Mouse (Mus musculus) urinary bladder, postnatal 4 days (tissue): ENCODE results near the gene Trappc13.
"Not testable (repeated sequence)": the region's sequence is repeated elsewhere in the genome, so short reads cannot be mapped to it uniquely, and the experiment has no call there.

Experiments
- DNase-seq, 2 experiments: peaks; one replicate each; pipeline ENCODE4 v3.0.0; 2021 to 2022; ENCODE audit warnings: low spot score in 2 of 2

The Trappc13 gene

DNA sequence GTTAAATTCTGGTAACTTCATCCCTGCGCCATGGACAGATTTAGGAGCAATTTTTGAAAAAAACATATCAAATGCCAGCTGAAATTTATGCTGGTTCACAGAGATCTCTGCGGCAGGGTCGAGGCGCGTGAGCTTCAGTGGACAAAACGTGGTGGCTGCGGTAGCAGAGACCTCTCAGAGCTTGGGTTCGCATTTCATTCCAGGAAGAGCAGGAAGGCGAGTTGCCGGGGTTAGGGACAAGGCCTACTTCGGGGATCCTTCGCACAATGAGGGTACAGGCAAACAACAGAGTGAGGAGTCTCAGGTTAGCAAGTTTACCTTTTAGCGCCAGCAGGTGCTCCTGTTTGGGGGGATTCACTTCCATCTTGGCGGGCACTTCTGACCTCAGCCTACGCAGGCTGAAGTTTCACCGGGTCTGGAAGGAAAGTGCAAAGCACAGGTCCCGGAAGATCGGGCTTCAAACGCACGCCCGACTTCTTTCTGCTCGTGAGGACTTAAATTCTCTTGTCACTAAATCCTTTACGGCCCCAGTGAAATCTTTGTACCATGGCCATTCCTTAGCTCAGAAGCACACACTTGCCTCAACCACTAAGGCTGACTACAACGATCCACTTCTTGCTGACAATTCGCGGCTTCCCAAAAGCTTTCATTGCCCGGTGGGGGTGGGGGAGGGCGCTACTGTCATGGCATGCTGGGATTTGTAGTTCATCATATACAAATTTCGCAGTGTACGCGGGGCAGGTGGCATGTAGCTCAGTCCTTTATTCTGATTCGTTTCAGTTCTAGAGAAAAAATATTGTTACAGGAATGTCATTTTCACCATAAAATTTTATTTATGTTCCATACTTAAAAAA lies at the start of gene Trappc13:
Gene Trappc13, minus strand, starts transcription at position 674 of the 854 bp plus-strand sequence.
- DNase-seq, result peak in 1 of 2 experiments; percentile 25

DNA sequence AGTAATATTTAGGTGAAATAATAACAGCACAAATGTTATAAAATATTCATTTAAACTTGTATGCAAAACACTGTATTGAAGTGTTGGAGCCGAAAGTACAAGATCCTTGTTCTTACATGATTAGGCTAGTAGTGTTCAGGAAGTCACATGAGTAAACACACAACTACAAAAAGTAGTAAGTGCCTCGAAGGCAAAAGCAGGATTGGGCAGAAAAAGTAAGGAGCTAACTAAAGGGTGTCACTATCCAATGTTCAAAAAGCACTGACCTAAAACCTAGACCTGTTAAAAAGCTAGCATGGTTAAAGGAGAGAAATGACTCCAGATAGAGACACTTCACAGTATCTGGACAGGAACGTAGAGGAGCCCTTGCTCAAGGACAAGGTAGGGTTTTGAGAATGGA lies 49.2 kb upstream of the Trappc13 start:
- no peak for DNase-seq

DNA sequence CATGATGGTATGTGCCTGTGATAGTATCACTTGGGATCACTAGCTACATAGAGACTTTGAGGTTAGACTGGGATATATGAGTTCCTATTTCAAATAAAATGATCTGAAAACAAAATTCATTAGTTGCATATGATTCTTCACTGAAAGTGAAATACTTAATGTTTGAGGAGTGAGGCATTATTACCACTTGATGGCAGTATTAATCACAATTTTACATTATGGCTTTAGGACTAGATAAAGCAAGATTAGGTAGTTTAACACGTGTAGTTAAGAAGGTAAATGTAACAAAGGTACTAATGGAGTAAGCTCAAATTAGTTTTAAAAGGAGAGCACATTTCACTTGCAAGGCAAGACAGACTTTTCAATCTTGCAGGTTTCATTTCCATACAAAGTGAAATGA lies 26.0 kb upstream of the Trappc13 start:
- DNase-seq, result no peak

DNA sequence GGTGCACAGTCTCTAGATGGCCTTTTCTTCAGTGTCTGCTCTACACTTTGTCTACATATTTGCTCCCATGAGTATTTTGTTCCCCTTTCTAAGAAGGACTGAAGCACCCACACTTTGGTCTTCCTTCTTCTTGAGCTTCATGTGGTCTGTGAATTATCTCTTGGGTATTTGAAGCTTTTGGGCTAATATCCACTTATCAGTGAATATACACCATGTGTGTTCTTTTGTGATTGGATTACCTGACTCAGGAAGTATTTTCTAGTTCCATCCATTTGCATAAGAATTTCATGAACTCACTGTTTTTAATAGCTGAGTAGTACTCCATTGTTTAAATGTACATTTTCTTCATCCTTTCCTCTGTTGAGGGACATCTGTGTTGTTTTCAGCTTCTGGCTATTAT lies 17.6 kb upstream of the Trappc13 start:
- not testable (repeated sequence) for DNase-seq

DNA sequence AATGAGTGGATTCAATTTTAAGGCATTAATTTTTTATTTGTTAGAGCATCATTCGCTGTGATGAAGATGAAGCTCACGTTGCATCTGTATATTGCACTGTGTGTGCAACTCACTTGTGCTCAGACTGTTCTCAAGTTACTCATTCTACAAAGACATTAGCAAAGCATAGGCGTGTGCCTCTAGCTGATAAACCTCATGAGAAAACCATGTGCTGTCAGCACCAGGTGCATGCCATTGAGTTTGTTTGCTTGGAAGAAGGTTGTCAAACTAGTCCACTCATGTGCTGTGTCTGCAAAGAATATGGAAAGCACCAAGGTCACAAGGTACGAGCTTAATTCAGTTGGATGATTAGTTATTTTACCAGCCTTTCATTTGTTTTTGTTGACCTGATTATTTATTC lies 9.1 kb upstream of the Trappc13 start:
- DNase-seq, result no peak

DNA sequence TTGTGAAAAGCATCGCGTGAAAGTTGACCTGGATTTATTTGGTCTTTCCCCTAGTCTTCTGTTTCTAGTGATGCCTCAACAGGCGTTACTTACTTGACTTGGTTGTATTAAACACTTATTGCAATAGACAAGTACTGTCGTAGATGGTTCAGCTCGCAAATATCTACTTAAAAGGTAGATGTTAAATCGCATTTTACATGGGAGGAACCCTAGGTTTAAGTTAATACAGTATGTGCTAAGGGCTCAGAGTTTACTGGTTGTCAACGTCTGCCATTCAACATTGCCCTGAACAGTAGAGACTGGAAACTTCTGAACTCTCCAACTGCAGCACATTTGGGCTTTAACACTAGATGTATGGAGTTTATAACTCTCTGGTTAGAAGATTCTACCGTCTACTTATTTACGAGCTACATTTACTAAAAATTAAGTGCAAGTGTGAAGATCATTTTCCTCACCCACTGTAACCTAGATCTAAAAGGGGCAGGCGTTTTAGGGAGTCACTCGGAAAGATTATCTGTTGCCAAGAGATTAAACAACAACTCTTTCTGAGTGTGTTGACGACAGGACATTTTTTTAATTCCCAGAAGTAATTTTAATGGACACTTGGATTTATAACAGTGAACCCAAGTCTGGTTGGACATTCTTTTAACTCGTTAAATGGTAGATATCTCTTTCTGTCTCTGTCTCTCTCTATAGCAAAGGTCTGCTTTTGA lies 1.1 kb upstream of the Trappc13 start:
- no peak for DNase-seq

DNA sequence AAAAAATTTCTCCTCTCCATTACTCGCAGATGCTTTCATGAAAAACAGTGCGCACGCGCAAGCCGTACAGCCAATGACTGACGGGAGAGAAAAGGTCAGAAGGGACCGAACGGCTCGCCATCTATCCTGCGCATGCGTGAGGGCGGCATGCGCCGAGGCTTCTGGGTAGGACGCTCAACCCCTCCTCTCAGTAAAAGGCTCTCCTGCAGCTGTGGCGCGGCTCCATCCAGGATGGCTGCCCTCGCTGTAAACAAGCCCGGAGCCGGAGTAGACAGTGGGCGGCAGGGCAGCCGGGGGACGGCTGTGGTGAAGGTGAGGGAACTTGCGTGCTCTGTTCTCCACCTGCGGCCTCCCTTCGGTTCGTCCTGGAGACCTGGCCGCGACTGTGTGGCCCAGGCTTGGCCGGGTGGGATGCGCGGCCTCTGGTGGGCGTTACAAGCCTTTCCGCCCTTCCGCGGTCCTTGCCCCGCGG lies 417 bp upstream of the Trappc13 start, which contains the start of gene Trim23:
Gene Trim23, plus strand, starts transcription at position 148 of the 472 bp plus-strand sequence.
- peak; percentile 95 to 98 for DNase-seq

DNA sequence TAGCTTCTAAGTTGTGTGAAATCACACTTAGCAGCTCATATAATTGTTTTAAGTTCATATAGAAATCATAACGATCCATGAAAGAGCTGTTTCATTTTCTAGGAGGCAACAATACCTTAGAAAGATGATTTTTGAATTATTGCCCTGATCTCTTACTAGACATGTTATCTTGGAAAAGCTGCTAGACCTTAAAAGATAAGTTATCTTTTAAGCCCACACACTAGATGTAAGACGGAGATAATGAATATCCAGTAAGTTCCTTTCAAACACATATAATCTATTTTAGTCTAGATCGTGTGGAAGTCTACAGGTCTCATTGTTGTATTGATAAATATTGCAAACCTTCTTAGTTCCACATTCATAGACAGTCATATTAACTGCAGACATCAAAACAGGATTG lies 1.4 kb downstream of the Trappc13 start:
- no peak for DNase-seq

DNA sequence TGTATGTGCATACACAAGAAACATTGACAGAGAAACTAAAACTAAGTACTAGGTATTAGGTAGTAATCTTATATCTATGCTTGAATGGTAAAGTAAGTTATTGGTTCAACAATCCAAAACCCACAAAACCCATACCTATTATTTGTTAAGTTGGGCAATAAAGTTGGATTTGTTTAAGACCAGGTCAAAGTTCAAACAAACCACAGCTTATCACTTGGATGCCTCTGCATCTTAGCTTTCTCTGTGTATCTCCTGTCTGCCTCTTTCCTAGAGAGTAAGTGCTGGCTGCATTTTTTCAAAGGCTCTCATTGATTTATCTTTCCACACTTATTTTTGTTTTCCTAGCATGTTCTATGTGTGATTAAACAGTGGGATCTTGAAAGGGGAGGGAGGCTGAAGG lies 5.8 kb downstream of the Trappc13 start:
- DNase-seq, result no peak

DNA sequence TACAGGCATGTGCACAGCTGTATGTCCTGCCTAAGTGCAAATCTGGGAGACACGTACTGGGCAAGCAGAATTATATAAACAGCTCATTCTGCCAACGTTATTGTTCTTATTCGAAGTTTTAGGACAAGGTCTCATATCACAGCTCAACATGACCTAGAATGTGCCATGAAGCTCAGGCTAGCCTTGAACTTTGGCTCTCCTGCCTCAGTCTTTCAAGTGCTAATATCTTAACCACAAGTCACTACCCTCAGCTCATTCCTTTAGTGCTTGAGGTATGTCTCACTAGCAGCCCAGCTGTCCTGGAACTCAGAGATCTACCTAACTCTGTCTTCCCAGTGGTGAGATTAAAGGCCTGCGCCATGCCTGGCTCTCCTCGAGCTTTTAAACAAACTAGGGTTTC lies 6.6 kb downstream of the Trappc13 start:
- no peak for DNase-seq

DNA sequence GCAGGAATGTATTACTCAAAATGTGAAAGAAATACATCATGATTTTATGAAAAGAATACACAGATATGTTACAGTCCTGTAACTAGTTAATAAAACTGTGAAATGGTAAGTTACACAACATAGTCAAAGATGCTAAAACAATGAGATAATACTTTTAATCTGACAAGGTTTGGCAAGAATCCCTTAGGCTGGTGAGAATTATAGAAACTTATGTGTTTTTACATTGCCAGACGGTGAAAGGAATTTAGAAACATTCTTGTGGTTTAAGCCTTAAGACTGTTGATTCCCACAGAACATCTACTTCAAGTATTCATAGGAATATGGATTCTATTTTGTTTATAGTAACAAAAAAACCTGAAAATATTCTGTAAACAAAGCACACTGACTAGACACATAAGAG lies 22.6 kb downstream of the Trappc13 start:
- no peak for DNase-seq

DNA sequence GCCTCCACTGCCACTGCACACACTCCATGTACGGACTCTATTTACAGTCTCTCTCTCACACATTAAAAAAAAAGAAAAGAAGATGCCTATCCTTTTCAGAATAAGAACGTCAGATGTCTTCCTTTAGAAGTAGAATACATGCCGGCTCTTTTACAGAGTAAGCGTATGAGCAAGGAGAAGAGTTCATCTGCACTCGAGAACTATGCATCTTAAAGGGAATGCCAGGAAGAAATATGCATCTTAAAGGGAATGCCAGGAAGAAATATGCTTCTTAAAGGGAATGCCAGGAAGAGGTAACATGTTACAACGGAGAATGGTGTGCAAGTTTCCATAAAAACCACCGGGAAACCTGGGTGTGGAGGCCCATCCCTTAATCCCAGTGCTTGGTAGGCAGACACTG lies 23.2 kb downstream of the Trappc13 start:
- DNase-seq, result no peak

DNA sequence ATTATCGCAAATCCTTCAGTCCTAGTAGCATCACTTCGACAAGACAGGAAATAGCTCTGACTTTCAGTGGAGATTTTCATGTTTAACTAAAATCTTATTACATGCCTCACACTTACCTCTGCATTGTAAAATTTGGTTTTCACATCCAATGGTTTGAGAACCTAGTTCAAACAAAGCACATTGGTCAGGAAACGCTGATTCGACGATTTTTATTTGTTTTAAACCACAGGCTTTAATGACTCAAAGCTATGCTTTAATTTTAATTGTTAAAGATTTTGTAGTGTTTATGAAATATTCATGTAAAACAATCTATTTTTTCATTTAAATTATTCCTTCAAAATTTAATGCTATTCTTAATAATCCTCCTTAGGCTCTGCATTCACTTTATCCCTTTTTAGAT lies 24.1 kb downstream of the Trappc13 start:
- no peak for DNase-seq

DNA sequence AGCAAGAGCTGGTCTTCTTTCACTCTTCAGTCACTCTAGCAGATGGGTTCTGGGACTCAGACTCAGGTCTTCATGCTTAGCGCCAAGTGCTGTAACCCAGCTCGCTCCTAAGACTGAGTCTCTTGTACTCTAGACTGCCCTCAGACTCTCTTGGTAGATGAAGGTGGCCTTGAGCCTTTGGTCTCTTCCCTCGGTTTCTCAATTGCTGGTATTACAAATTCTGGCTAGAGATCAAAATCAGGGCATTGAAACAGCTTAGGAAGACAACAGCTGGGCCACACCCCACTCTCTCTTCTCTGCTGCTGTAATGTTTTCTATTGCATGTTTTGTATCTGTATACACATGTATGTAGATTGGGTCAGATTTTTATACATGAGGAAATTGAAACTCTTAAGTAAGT lies 32.6 kb downstream of the Trappc13 start:
- DNase-seq, result no peak

DNA sequence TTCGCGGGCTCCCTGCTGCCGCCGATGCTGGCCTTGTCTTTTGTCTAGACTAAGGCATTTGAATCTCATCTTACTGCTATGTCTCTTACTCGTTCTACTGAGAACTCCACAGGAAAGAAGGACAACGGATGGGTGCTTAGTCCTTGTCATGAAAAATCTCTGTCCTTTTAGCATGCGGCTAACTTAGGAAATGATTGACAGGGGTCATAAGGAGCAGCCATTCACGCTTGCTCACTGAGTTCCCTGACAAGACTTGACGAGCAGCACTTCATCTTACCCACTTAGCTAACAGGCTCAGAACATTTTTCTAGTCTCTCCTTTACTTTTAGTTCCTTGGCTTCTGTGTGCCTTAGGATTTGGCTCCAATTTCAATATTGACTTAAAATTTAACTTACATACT lies 33.4 kb downstream of the Trappc13 start:
- DNase-seq, result no peak

DNA sequence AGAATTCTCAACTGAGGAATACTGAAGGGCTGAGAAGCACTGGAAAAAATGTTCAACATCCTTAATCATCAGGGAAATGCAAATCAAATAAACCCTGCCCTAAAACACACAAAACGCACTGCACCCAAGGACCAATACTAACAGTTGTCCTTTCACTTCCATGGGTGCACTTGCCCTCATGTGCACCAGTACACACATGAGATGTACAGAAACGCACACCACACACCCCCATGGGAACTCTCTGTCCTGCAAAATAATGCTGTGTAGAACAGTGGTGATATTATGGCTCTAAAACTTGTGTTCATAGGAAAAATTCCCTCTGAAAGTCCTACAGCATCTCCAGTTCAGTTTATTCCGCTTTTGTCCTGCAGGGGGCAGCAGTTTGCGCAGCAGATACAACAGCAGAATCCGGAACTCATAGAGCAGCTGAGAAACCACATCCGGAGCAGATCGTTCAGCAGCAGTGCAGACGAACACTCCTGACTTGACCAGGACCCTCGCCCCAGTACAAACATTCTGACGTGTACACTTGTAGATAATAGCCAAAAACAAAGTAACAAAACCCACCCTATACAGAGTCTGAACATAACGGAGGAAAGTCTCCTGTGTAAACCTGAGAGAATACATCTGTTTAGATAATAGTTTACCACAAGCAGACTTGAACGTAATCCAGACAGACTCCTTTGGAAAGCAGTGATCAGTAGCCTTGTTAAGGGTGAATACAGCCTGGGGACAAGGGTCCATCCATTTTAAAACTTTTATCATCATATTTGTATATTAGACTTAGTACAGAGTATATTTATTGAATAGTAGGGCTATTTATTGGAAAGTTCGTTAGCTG lies 38.7 kb downstream of the Trappc13 start:
- peak; percentile 62 to 82 for DNase-seq

DNA sequence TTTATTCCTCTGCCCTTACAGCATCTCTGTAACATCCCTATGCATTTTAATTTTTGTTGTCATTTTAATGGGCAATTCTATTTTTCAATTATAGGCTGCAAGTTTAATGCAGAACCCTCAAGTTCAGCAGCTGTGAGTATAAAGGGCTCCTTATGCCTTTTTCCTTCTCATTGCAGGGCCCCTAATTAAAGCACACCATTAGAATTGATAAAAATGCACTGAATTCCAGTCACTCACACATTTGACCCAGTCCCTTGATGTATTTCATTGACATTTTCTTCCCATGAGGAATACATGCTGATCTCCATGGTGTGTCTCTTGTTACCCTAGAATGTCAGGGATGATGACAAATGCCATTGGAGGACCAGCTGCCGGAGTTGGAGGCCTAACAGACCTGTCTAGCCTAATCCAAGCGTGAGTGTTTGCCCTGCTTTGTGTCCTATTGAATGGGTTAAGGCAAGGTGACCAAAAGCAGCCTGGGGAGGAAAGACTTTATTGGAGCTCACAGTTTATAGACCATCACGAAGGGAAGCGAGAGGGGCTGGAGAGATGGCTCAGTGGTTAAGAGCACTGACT lies 43.7 kb downstream of the Trappc13 start:
- DNase-seq, result no peak

DNA sequence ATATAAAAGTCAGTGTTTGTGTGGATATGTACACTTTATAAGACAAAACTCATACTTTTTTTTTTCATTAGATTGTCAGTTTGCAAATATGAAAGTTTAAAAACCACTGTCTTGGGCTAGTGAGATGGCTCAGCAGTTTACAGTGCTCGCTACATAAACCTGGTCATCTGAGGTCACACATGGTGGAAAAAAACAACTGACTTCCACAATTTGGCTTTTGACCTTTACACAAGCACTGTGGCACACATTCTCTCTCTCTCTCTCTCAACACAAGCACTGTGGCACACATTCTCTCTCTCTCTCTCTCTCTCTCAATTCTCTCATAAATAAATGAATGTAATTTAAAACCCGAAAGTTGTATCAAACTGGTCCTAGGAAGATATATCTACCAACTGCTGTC lies 45.7 kb downstream of the Trappc13 start:
- no peak for DNase-seq

DNA sequence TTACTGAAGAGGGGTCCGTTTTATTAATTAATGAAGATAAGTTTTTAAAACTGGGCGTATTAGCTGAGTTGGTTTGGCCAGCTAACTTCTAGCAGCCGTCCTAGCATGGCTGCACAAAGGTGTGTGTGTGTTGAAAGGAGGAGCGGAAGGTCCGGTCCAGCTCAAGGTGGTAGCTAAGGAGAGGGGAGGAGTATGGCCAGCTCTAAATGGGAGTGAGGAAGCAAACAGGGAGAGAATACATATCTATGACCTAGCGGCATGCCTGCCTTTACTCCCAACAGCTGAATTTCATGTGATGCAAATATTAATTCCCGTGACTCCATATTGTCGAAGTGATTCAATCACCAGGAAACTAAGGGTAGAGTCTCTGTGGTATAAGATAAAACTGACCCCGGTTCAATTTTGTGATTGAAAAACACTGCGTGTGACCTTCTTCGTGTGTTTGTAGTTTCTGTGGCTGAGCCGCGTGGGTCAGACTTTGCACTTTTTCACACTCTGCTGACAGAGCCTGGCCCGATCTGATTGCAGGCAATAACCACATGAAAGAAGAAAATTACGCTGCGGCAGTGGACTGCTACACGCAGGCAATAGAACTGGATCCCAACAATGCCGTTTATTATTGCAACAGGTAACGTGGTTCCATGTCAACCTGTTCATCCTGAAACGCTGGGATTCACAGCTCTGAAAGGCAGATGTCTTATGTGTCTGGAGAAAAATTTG lies 54.4 kb downstream of the Trappc13 start:
- DNase-seq, result no peak

DNA sequence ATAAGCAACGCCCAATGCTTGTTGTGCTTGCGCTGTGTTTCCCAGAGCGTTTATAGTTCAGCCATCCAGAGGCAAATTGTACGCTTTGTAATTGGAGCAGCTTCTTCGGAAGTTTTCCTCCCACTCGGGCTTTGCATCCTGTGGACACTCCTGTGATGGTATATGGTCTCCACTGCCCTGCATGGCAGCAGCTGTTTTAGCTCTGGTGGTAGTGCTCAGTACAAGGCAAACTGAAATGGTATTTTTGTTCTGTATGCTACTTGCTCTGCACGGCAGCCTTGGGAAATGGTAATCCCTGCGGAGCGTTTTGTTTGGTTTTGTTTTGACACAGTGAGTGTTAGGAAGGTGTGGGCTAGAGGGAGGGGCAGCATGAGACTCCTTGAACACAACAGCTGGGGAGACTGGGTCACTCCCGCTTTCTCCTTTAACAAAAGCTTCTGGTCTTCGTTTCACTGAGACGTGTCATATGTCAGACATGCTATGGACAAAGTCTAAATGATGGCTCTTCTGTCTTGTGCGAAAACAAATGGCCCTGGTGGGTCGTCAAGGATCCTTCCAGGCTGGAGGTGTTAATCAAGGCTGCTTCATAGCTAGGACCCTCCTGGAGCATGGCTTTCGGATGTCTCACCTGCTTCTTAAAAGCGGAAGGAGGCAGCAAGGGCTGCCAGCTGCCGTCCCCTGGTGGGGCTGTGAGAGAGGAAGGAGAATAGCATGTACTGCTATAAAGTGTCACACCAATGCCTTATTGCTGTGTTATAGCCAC lies 56.0 kb downstream of the Trappc13 start:
- no peak for DNase-seq
